Mouse (Mus musculus) midbrain, embryonic 11.5 days (tissue): Measurements from ENCODE around the gene Smim14. TPM values are rescaled to one million over a fixed set of nuclear protein-coding genes. Genes with fewer than 3 reads are reported as not detected.

ENCODE experiments used
- ATAC-seq: fragments of 200-750 bp; cut with Nextera tagmentation; 2 replicates; pipeline ENCODE4 v1.8.0; 2017; ENCODE audit warnings: moderate TSS enrichment, moderate library complexity; ENCODE audit not compliant: low FRiP score
- DNase-seq: peaks from one replicate; pipeline ENCODE4 v3.0.0; 2015; ENCODE audit warnings: low spot score; ENCODE audit errors: missing footprints
- H3K27ac ChIP-seq: fragments of 300-500 bp; sonication (generic); 2 replicates; pipeline ENCODE4 v1.5.1; 2014; ENCODE audit warnings: low read depth, low read length
- H3K27me3 ChIP-seq: fragments of 300-500 bp; sonication (generic); 2 replicates; pipeline ENCODE4 v1.6.1; 2014; ENCODE audit warnings: mild to moderate bottlenecking, low read length, moderate library complexity, mixed read lengths; ENCODE audit not compliant: control insufficient read depth, insufficient read depth
- H3K36me3 ChIP-seq: fragments of 300-500 bp; sonication (generic); 2 replicates; pipeline ENCODE4 v1.6.1; 2014; ENCODE audit warnings: mild to moderate bottlenecking, low read length, moderate library complexity, mixed read lengths; ENCODE audit not compliant: control insufficient read depth, insufficient read depth
- H3K4me1 ChIP-seq: fragments of 300-500 bp; sonication (generic); 2 replicates; pipeline ENCODE4 v1.6.1; 2014; ENCODE audit warnings: low read length; ENCODE audit not compliant: control insufficient read depth, insufficient read depth
- H3K4me2 ChIP-seq: fragments of 300-500 bp; sonication (generic); 2 replicates; pipeline ENCODE4 v1.6.1; 2014; ENCODE audit warnings: mild to moderate bottlenecking, moderate library complexity
- H3K4me3 ChIP-seq: fragments of 300-500 bp; sonication (generic); 2 replicates; pipeline ENCODE4 v1.5.1; 2014; ENCODE audit warnings: low read depth, low read length
- H3K9ac ChIP-seq: fragments of 300-500 bp; sonication (generic); 2 replicates; pipeline ENCODE4 v1.6.1; 2014; ENCODE audit warnings: low read length
- H3K9me3 ChIP-seq: fragments of 300-500 bp; sonication (generic); 2 replicates; pipeline ENCODE4 v1.6.1; 2016; ENCODE audit warnings: low read length; ENCODE audit not compliant: control insufficient read depth
- WGBS: fragments of 180-500 bp; shearing (Covaris S2); extraction: QIAGEN DNeasy Blood & Tissue Kit; methylation state at CpG from one replicate; pipeline ENCODE4 v1.1.7; 2014; 5-methylcytosine and 5-hydroxymethylcytosine counted together
- polyA plus RNA-seq: library from polyadenylated mRNA; unstranded; fragments of >200 nt; fragmentation: Nextera tagmentation; extraction: Ambion mirVana; gene quantifications from 2 replicates; pipeline ENCODE4 v1.2.1, GENCODE M21; 2014

Smim14 gene
- polyA plus RNA-seq, 1 experiment from 2014 or later, result 82.9 TPM

GRCm38 (mm10) chr5:65457846-65458245, 79.1 kb downstream of the Smim14 start:
- ATAC-seq (no peak), DNase-seq (no peak)
- H3K9ac ChIP-seq, result no peak overlapping the region
- H3K27ac ChIP-seq, result no peak overlapping the region
- WGBS, result 87% methylated on average over 5 of the region's 5 CpGs
- H3K4me3 ChIP-seq, result no peak overlapping the region
- H3K36me3 ChIP-seq, result no peaks in the 10 kb centered on the region
- H3K4me1 ChIP-seq, result no peaks in the 10 kb centered on the region
- H3K27me3 ChIP-seq, result no peaks in the 10 kb centered on the region
- no peak overlapping the region for H3K4me2 ChIP-seq
- no peaks in the 10 kb centered on the region for H3K9me3 ChIP-seq

- WGBS, result 71% methylated on average over 7 of the region's 7 CpGs
- no peaks in the 10 kb centered on the region for H3K36me3 ChIP-seq
- H3K4me3 ChIP-seq, result no peak overlapping the region
- no peaks in the 10 kb centered on the region for H3K9me3 ChIP-seq
- no peaks in the 10 kb centered on the region for H3K27me3 ChIP-seq
- H3K4me2 ChIP-seq, result no peak overlapping the region
- no peak for ATAC-seq
- H3K4me1 ChIP-seq, result no peaks in the 10 kb centered on the region
- no peak overlapping the region for H3K9ac ChIP-seq
- no peak for DNase-seq
- H3K27ac ChIP-seq, result no peak overlapping the region
Measured at GRCm38 (mm10) chr5:65457086-65457827, 79.7 kb downstream of the Smim14 start.

GRCm38 (mm10) chr5:65454771-65455170, 82.2 kb downstream of the Smim14 start:
- no peak for ATAC-seq
- no peaks in the 10 kb centered on the region for H3K36me3 ChIP-seq
- no peaks in the 10 kb centered on the region for H3K4me1 ChIP-seq
- no peak overlapping the region for H3K27ac ChIP-seq
- no peak overlapping the region for H3K4me2 ChIP-seq
- no peak overlapping the region for H3K4me3 ChIP-seq
- no peak overlapping the region for H3K9ac ChIP-seq
- DNase-seq, result no peak
- H3K9me3 ChIP-seq, result no peaks in the 10 kb centered on the region
- no peaks in the 10 kb centered on the region for H3K27me3 ChIP-seq
- 74% methylated on average over 5 of the region's 5 CpGs for WGBS

- Histone ChIP-seq H3K4me1 (no peaks in the 10 kb centered on the region), H3K9ac (no peak overlapping the region)
- 84% methylated on average over 4 of the region's 4 CpGs for WGBS
Measured at GRCm38 (mm10) chr5:65448941-65449340, 88.0 kb downstream of the Smim14 start.

GRCm38 (mm10) chr5:65447826-65448225, 89.2 kb downstream of the Smim14 start:
- Histone ChIP-seq H3K27me3 (no peaks in the 10 kb centered on the region), H3K9ac (no peak overlapping the region), H3K36me3 (no peaks in the 10 kb centered on the region), H3K4me1 (no peaks in the 10 kb centered on the region), H3K4me3 (no peak overlapping the region), H3K27ac (no peak overlapping the region), H3K4me2 (no peak overlapping the region), H3K9me3 (no peaks in the 10 kb centered on the region)
- ATAC-seq (no peak), DNase-seq (no peak)
- WGBS, result 72% methylated on average over 2 of the region's 2 CpGs

More at GRCm38 (mm10) chr5:65448941-65449340, 88.0 kb downstream of the Smim14 start:
- Histone ChIP-seq H3K27ac (no peak overlapping the region), H3K9me3 (no peaks in the 10 kb centered on the region), H3K4me3 (no peak overlapping the region), H3K4me2 (no peak overlapping the region), H3K27me3 (no peaks in the 10 kb centered on the region), H3K36me3 (no peaks in the 10 kb centered on the region)
- ATAC-seq (no peak), DNase-seq (no peak)

- Histone ChIP-seq H3K4me3 (no peak overlapping the region), H3K36me3 (no peaks in the 10 kb centered on the region), H3K27ac (no peak overlapping the region), H3K9me3 (no peaks in the 10 kb centered on the region), H3K4me2 (no peak overlapping the region), H3K9ac (no peak overlapping the region), H3K4me1 (no peaks in the 10 kb centered on the region), H3K27me3 (no peaks in the 10 kb centered on the region)
- no peak for ATAC-seq
- WGBS, result 85% methylated on average over 2 of the region's 2 CpGs
- DNase-seq, result no peak
Measured at GRCm38 (mm10) chr5:65446756-65447155, 90.2 kb downstream of the Smim14 start.

- H3K27me3 ChIP-seq, result no peaks in the 10 kb centered on the region
- H3K36me3 ChIP-seq, result no peaks in the 10 kb centered on the region
- H3K9ac ChIP-seq, result no peak overlapping the region
- no peak overlapping the region for H3K4me2 ChIP-seq
- DNase-seq (no peak), ATAC-seq (no peak)
- H3K4me1 ChIP-seq, result no peaks in the 10 kb centered on the region
- H3K27ac ChIP-seq, result no peak overlapping the region
- 77% methylated on average over 3 of the region's 6 CpGs for WGBS
- H3K4me3 ChIP-seq, result no peak overlapping the region
- no peaks in the 10 kb centered on the region for H3K9me3 ChIP-seq
Measured at GRCm38 (mm10) chr5:65444981-65445380, 92.0 kb downstream of the Smim14 start.

GRCm38 (mm10) chr5:65438041-65438440, 98.9 kb downstream of the Smim14 start:
- no peaks in the 10 kb centered on the region for H3K9me3 ChIP-seq
- DNase-seq (no peak), ATAC-seq (no peak)
- H3K9ac ChIP-seq, result no peak overlapping the region
- no peak overlapping the region for H3K4me3 ChIP-seq
- no peaks in the 10 kb centered on the region for H3K36me3 ChIP-seq
- H3K27ac ChIP-seq, result no peak overlapping the region
- H3K4me1 ChIP-seq, result peaks cover 3% of the 10 kb centered on the region; the same call in 1 of the 2 replicates
- H3K4me2 ChIP-seq, result no peak overlapping the region
- no peaks in the 10 kb centered on the region for H3K27me3 ChIP-seq

GRCm38 (mm10) chr5:65435806-65436561, 101.0 kb downstream of the Smim14 start, which contains the start of gene Ugdh:
Gene Ugdh, minus strand, starts transcription at chr5:65435949.
- Histone ChIP-seq H3K4me1 (peaks cover 3% of the 10 kb centered on the region; the same call in 1 of the 2 replicates), H3K9me3 (no peaks in the 10 kb centered on the region), H3K4me2 (peak within 1 kb of the TSS; percentile 73), H3K36me3 (no peaks in the 10 kb centered on the region), H3K4me3 (peak within 1 kb of the TSS; percentile 60), H3K9ac (peak within 1 kb of the TSS; percentile 69), H3K27ac (peak within 1 kb of the TSS; percentile 4; the same call in 1 of the 2 replicates), H3K27me3 (no peaks in the 10 kb centered on the region)
- ATAC-seq (peak; percentile 99), DNase-seq (peak; percentile 99)
- WGBS, result under 1% methylated on average over 47 of the region's 51 CpGs
